Mouse (Mus musculus): Measurements from ENCODE around the gene Sit1. TPM values are rescaled to one million over a fixed set of nuclear protein-coding genes. Genes with fewer than 3 reads are reported as not detected.

Gene Sit1
- total RNA-seq, 1 experiment from 2014 or later, result 0.59 TPM

DNA sequence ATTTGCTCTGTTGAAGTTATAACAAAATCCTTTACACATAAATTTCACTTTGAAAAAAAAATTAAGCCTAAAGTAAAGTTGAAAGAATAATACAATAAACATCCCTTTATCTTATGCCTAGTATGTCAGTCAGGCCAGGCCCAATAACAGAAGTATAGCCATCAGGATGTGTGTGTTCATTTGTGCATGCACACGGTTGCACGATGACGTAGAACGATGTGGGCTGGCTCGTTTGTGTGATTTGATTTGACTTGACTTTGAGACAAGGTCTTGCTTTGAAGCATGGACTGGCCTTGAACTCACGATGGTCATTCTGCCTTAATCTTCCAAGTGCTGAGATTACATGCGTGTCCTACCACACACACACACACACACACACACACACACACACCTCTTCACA lies 16.7 kb downstream of the Sit1 start:
- DNase-seq, result no peak

DNA sequence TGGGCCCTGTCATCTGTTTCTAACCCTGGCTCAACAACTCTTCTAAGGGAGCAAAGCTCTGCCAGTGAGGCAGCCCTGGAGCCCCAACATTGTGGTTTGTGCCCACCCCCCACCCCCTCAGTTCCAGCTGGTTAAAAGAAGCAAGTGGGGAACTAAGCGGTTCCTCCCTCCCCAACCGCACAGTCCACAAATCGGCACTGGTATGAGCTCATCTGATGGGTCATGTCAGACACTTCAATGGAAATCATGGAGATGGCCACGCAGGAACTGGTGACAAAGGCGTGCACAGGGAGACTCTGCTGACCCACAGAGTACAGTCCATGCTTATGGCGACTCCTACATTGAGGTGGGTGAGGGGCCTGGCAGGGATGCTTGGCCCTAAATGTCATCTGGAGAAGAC lies 17.6 kb downstream of the Sit1 start:
- no peak for DNase-seq

DNA sequence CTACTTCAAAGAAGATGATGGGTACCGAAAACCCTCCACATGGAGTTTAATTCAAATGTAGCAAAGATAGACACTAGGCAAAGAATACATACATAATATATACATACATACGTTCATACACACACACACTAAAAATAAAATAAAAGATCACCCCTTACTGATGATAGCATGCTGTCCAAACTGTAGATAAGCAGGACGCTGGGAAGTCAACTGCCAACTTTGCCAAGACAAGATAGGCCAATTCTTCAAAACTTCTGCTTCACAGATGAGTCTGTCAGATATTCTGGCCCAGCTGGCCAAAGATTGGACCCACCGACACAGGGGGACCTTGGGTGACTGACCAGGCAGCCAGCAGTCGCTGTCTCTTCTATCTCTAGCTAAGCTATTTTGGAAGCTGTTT lies 20.4 kb downstream of the Sit1 start:
- no peak for DNase-seq

DNA sequence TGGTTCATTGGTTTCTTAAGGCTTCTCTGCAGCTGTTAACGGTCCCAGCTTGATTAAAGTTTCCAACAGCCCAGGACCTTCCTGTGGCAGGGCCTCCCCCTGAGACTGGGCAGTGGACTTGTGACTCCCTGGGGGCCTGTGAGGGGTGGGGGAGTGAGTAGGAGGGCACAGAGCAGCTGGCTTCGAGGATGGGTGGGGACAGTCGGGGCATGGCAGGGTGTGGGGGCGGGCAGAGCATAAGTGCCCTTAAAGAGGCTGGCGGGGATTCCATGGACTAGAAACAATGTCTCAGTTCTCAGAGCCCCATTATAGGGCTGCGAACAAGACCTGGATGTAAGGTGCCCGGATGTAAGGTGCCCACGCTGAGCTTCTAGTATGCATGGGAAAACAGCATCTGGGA lies 26.4 kb downstream of the Sit1 start:
- no peak for DNase-seq

DNA sequence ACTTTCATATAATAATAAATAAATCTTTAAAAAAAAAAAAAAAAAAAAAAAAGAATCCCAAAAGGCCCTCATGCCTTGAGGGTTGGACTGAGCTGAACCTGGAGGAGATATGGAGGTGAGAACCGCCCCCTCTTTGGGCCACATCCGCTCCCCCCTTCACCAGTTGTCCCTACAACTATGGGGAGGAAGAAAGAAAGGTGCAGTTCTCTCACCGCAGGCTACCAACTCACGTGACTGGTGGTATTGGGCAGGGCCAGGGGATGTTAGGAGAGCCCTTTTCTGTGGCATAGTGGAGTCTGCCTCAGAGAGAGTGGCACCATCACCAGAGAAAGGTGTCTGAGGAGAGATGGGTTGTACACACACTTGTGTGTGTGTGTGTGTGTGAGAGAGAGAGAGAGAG lies 27.1 kb downstream of the Sit1 start:
- no peak for DNase-seq

- DNase-seq, result no peak
Observed at GRCm38 (mm10) chr4:43454041-43454836, 29.3 kb downstream of the Sit1 start, which contains the start of gene Cd72. Gene Cd72 (minus strand): TSS chr4:43454628.

GRCm38 (mm10) chr4:43453413-43453812 lies 30.1 kb downstream of the Sit1 start:
- no peak for DNase-seq

DNA sequence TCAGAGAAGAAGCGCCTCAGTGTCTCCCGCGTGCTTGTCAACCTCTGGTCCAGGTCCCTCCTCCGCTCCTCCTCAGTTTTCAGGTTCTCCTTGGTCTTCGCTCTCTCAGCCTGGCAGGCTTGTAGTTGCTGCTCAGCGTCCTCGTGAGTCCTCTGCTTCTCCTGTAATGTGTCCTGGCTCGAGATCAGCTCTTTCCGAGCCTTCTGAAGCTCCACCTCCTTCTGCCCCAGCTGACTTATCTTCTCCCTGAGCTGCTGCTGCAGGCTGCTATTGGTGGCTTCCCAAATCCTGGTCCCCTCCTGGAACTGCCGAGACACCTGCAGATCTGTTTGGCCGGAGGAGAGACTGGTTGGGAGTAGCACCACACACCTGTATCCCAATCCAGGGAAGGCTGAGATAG lies 31.2 kb downstream of the Sit1 start:
- no peak for DNase-seq

GRCm38 (mm10) chr4:43448554-43448953 lies 35.0 kb downstream of the Sit1 start:
- DNase-seq, result peak; percentile 77

DNA sequence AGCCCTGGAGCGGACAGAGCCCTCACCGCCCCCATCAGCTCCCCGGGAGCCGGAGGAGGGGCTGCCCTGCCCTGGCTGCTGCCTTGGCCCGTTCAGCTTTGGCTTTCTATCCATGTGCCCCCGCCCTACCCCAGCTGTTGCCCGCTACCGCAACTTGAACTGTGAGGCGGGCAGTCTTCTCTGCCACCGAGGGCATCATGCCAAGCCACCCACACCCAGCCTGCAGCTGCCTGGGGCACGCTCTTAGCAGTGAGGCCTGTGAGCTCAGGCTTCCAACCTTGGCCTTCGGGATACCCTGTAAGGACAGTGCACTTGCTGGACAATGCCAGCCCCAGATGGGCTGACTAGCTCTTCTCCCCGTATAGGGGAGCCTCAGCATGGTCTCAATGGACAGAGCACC lies 36.3 kb downstream of the Sit1 start:
- DNase-seq, result peak; percentile 73

GRCm38 (mm10) chr4:43443511-43443910 lies 40.0 kb downstream of the Sit1 start:
- peak; percentile 61 for DNase-seq

- peak; percentile 88 for DNase-seq
Observed at GRCm38 (mm10) chr4:43442456-43443361, 40.8 kb downstream of the Sit1 start.

DNA sequence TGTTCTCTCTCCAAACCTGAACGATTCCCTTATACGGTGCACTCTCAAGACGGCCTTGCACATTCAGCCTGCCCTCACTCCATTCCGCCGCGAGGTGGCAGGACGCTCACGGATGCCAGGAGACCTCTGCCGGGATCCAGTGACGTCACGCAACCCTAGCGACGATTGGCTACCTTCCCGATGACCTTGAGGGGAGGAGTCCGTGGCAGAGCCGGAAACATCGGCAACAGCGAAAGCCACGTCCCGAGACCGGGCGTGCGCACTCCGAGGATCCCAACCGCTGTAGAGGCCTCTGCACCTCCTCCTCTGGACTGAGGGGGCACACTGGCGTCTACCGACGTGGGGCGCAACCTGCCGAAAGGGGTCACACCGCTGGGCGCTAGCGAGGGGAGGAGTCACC lies 41.5 kb downstream of the Sit1 start:
- peak; percentile 100 for DNase-seq

- DNase-seq, result no peak
Observed at GRCm38 (mm10) chr4:43441639-43442038, 41.9 kb downstream of the Sit1 start, which contains the start of gene Tesk1. Gene Tesk1 (plus strand): TSS chr4:43441939.

DNA sequence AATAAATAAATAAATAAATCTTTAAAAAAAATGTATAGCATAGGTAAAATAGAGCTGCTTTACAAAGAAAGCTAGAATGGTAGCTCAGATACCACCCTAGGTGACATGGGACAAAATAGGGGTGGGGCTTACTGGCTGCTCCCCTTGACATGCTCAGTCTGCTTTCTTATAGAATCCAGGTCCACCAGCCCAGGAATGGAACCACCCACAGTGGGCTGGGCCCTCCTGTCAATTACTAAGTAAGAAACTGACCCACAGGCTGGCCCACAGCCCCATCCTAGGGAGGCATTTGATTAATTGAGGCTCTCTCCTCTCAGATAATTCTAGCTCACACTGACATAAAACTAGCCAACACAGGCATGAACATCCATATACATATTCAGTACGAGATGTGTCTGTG lies 50.7 kb downstream of the Sit1 start:
- DNase-seq, result no peak

Other genes starting within 250 kb of the Sit1 start
- gene Atp8b5, start 216.6 kb downstream of the Sit1 start, total RNA-seq (2021), result 0.56 and 0.67 TPM in 2 replicates
- 34.8 and 38.6 TPM in 2 replicates for gene Rusc2, start 101.8 kb downstream of the Sit1 start, total RNA-seq (2021)
- not detected in 2 replicates for gene Fam166b, start 54.6 kb downstream of the Sit1 start, total RNA-seq (2021)
- gene Tesk1, start 41.8 kb downstream of the Sit1 start, total RNA-seq (2021), result 53.9 and 59.0 TPM in 2 replicates
- gene Cd72, start 29.1 kb downstream of the Sit1 start, total RNA-seq (2021), result 2.7 and 12.7 TPM in 2 replicates
- 48.3 and 50.0 TPM in 2 replicates for gene Ccdc107, start 9.2 kb upstream of the Sit1 start, total RNA-seq (2021)
- gene Arhgef39, start 16.0 kb upstream of the Sit1 start, total RNA-seq (2021), result 5.2 and 6.8 TPM in 2 replicates
- gene Car9, start 23.2 kb upstream of the Sit1 start, total RNA-seq (2021), result 0.37 and 0.83 TPM in 2 replicates
- 84.5 and 88.0 TPM in 2 replicates for gene Tpm2, start 40.0 kb upstream of the Sit1 start, total RNA-seq (2021)
- 108 and 117 TPM in 2 replicates for gene Creb3, start 78.6 kb upstream of the Sit1 start, total RNA-seq (2021)
- gene Tln1, start 79.0 kb upstream of the Sit1 start, total RNA-seq (2021), result 201 and 213 TPM in 2 replicates
- gene Rgp1, start 95.0 kb upstream of the Sit1 start, total RNA-seq (2021), result 43.3 and 52.6 TPM in 2 replicates
- gene Gba2, start 95.1 kb upstream of the Sit1 start, total RNA-seq (2021), result 11.7 and 15.0 TPM in 2 replicates
- 2.1 and 2.3 TPM in 2 replicates for gene Msmp, start 100.8 kb upstream of the Sit1 start, total RNA-seq (2021)
- gene Npr2, start 148.2 kb upstream of the Sit1 start, total RNA-seq (2021), result 36.4 and 43.9 TPM in 2 replicates
- 0.93 and 1.1 TPM in 2 replicates for gene Spag8, start 169.9 kb upstream of the Sit1 start, total RNA-seq (2021)
- gene Hint2, start 172.7 kb upstream of the Sit1 start, total RNA-seq (2021), result 91.7 and 99.5 TPM in 2 replicates
- gene Tmem8b, start 185.2 kb upstream of the Sit1 start, total RNA-seq (2021), result 7.2 and 9.9 TPM in 2 replicates
- gene Fam221b, start 185.4 kb upstream of the Sit1 start, total RNA-seq (2021), result 0.30 TPM in 1 of 2 replicates, not detected in the other
- gene Olfr70, start 217.1 kb upstream of the Sit1 start, total RNA-seq (2021), result not detected in 2 replicates
- gene Olfr71, start 226.5 kb upstream of the Sit1 start, total RNA-seq (2021), result not detected in 2 replicates
- 4.4 and 6.2 TPM in 2 replicates for gene Hrct1, start 243.5 kb upstream of the Sit1 start, total RNA-seq (2021)
- 4.2 and 6.2 TPM in 2 replicates for gene Spaar, start 246.3 kb upstream of the Sit1 start, total RNA-seq (2021)